In the genomic region with DNA sequence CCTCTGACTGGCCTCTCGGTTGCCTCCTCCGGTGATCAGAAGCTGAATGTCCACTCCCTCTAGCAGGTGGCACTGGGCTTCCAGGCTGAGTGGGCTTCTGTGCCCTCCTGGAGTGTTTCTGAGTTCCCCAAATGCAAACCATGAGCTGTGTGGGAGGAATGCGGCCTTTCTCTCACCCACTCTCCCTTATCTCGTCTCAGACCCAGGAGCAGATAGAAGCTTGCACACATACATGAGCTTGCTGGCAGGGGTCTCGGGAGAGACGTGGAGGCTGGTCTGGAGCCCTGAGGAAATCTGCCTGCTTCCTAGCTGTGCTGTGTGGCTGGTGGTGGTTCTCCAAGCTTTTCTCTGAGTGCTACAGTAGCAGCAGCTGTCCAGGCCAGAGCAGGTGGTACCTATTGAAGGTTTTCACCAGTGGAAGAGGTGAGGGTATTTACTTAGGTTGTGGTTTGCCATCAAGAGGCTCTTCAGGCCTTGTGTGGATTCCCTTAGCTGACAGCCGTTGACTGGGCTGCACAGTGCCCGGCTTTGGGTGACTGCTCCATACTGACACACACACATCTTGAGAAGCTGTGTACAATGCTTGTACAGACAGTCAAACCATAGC, we compare ENCODE assay signal across 12 mouse cellular contexts. TPM values are rescaled to one million over a fixed set of nuclear protein-coding genes. Genes with fewer than 3 reads are reported as not detected.
DNase-seq lines count a peak whose midpoint lies in the region; ATAC-seq and TF ChIP-seq lines count a peak whose summit lies in the region.
"Had no signal": no experiment of that assay in that cellular context is flagged by ENCODE, and none has a peak within 500 bp of the region (broad histone marks: within the 10 kb centered on the region; RNA-seq: fewer than 3 reads in every experiment).

No protein-coding gene starts in this region.

- dilution Hi-C loops in CH12.LX (cut with MboI; ENCODE audit: extremely low pct_ligation_motif_present, extremely low pct_unique_long_range_greater_than_20kb, low sequenced_read_pairs): no loop called here

- no peak for DNase-seq in heart, adult 8-10 months (ENCODE audit: low spot score)
- DNase-seq in CH12.LX (ENCODE audit: extremely low read depth): no peak
- DNase-seq in liver, embryonic 14.5 days (ENCODE audit: low read depth in 3 of 3, low spot score in 3 of 3): peak in 1 of 3 experiments; percentile 9
- no peak for DNase-seq in thymus, postnatal 36 days
- no peak for DNase-seq in gastrocnemius, adult 18-20 months (ENCODE audit: low spot score)
- no peak for DNase-seq in gastrocnemius, postnatal 4 days (ENCODE audit: low spot score in 2 of 2)
- DNase-seq: cerebellum, adult 11-12 months; thymus, adult 18-20 months had no signal

- in situ Hi-C loops in CH12.LX (cut with MboI; ENCODE audit: low pct_ligation_motif_present, low pct_unique_long_range_greater_than_20kb, low sequenced_read_pairs): no loop called here

- no peaks in the 10 kb centered on the region for H3K9me3 ChIP-seq in heart, embryonic 15.5 days (replicated peaks)
- H3K9me3 ChIP-seq in CH12.LX (replicated peaks; ENCODE audit: low read length): no peaks in the 10 kb centered on the region
- H3K9me3 ChIP-seq in embryonic facial prominence, embryonic 13.5 days: no peaks in the 10 kb centered on the region
- H3K9me3 ChIP-seq in liver, embryonic 14.5 days (ENCODE audit: control insufficient read depth, low read length): no peaks in the 10 kb centered on the region

- TF ChIP-seq CTCF in CH12.LX (conservative IDR thresholded peaks at IDR 0.05 in 1 of 2, IDR thresholded peaks at IDR 0.05 in 1 of 2; ENCODE audit: low read depth in 2 of 2, low read length in 2 of 2): no peak
- no peak for TF ChIP-seq CTCF in liver, embryonic 14.5 days (IDR thresholded peaks at IDR 0.05; ENCODE audit: low read depth)

- H3K4me2 ChIP-seq in heart, embryonic 15.5 days: peak overlapping the region; percentile 84
- H3K4me2 ChIP-seq in CH12.LX (ENCODE audit: insufficient read depth, low read depth, poor library complexity, severe bottlenecking): peak overlapping the region; percentile 78
- peak overlapping the region; percentile 75 for H3K4me2 ChIP-seq in embryonic facial prominence, embryonic 13.5 days
- H3K4me2 ChIP-seq in liver, embryonic 14.5 days (ENCODE audit: low read depth): peak overlapping the region; percentile 90

- H3K27me3 ChIP-seq in heart, embryonic 15.5 days: peaks cover 27% of the 10 kb centered on the region
- no peaks in the 10 kb centered on the region for H3K27me3 ChIP-seq in CH12.LX (replicated peaks)
- H3K27me3 ChIP-seq in embryonic facial prominence, embryonic 13.5 days: peaks cover 36% of the 10 kb centered on the region
- peaks cover 3% of the 10 kb centered on the region; the same call in 1 of the 2 replicates for H3K27me3 ChIP-seq in liver, embryonic 14.5 days (ENCODE audit: control insufficient read depth, insufficient read depth, low read length)

- no peak for TF ChIP-seq EP300 in CH12.LX (IDR thresholded peaks at IDR 0.05; ENCODE audit: low read length)
- TF ChIP-seq EP300 in liver, embryonic 14.5 days (IDR thresholded peaks at IDR 0.05; ENCODE audit: low read depth): no peak

- ATAC-seq in heart, embryonic 15.5 days (replicated peaks; ENCODE audit: insufficient number of reproducible peaks, insufficient read depth, low FRiP score, low read depth): no peak
- ATAC-seq in embryonic facial prominence, embryonic 13.5 days (ENCODE audit: insufficient number of reproducible peaks, insufficient read depth, low FRiP score, low TSS enrichment, low read depth): no peak
- no peak for ATAC-seq in liver, embryonic 14.5 days (ENCODE audit: insufficient read depth)

- 0 out of 2 replicates have a peak overlapping the region, but pooled peaks have one; percentile 49 for H3K9ac ChIP-seq in heart, embryonic 15.5 days
- peak overlapping the region; percentile 70 for H3K9ac ChIP-seq in CH12.LX (ENCODE audit: insufficient read depth, low read depth)
- peak overlapping the region; percentile 64; the same call in 1 of the 2 replicates for H3K9ac ChIP-seq in embryonic facial prominence, embryonic 13.5 days
- H3K9ac ChIP-seq in liver, embryonic 14.5 days (replicated peaks): peak overlapping the region; percentile 86

- H3K36me3 ChIP-seq in heart, embryonic 15.5 days: no peaks in the 10 kb centered on the region
- H3K36me3 ChIP-seq in CH12.LX (replicated peaks in 1 of 2; ENCODE audit: control insufficient read depth in 1 of 2, insufficient read depth in 1 of 2, low read length in 1 of 2): peaks cover 25 to 55% of the 10 kb centered on the region in 2 experiments
- H3K36me3 ChIP-seq in embryonic facial prominence, embryonic 13.5 days: no peaks in the 10 kb centered on the region
- H3K36me3 ChIP-seq in liver, embryonic 14.5 days (replicated peaks; ENCODE audit: control insufficient read depth, insufficient read depth, low read depth): no peaks in the 10 kb centered on the region

- TF ChIP-seq POLR2A in CH12.LX (IDR thresholded peaks at IDR 0.05; ENCODE audit: low read depth, low read length): no peak

- WGBS in heart, embryonic 15.5 days: 44% methylated on average over 8 of the region's 8 CpGs
- 73% methylated on average over 8 of the region's 8 CpGs for WGBS in embryonic facial prominence, embryonic 13.5 days
- 31% methylated on average over 8 of the region's 8 CpGs for WGBS in liver, embryonic 14.5 days (ENCODE audit: insufficient replicate concordance)

- H3K4me3 ChIP-seq in heart, embryonic 15.5 days: peak overlapping the region; percentile 53
- peak overlapping the region; percentile 66 to 93 (median 78) for H3K4me3 ChIP-seq in CH12.LX (replicated peaks in 1 of 3; ENCODE audit: low read depth in 2 of 3, low read length in 2 of 3, poor library complexity in 1 of 3)
- H3K4me3 ChIP-seq in embryonic facial prominence, embryonic 13.5 days: peak overlapping the region; percentile 51
- H3K4me3 ChIP-seq in liver, embryonic 14.5 days (ENCODE audit: insufficient read depth in 1 of 2, low read depth in 2 of 2, low read length in 2 of 2): peak overlapping the region; percentile 73 to 87

- H3K27ac ChIP-seq in heart, embryonic 15.5 days: no peak overlapping the region
- H3K27ac ChIP-seq in CH12.LX (ENCODE audit: insufficient read depth, low read depth): peak overlapping the region; percentile 19
- no peak overlapping the region for H3K27ac ChIP-seq in embryonic facial prominence, embryonic 13.5 days
- H3K27ac ChIP-seq in liver, embryonic 14.5 days: peak overlapping the region; percentile 34

- H3K4me1 ChIP-seq in heart, embryonic 15.5 days (replicated peaks): peaks cover 61% of the 10 kb centered on the region
- H3K4me1 ChIP-seq in CH12.LX (ENCODE audit: control insufficient read depth in 1 of 2, insufficient read depth in 2 of 2): peaks cover 47 to 68% of the 10 kb centered on the region in 2 experiments
- H3K4me1 ChIP-seq in embryonic facial prominence, embryonic 13.5 days: peaks cover 28% of the 10 kb centered on the region
- peaks cover 21 to 33% of the 10 kb centered on the region in 2 experiments for H3K4me1 ChIP-seq in liver, embryonic 14.5 days (replicated peaks; ENCODE audit: control insufficient read depth in 2 of 2, insufficient read depth in 2 of 2, low read length in 1 of 2)

- no peak for TF ChIP-seq RAD21 in CH12.LX (IDR thresholded peaks at IDR 0.05; ENCODE audit: low read depth, low read length)

- H3K79me2 ChIP-seq in CH12.LX (replicated peaks; ENCODE audit: control insufficient read depth, extremely low read depth, insufficient read depth, poor library complexity, severe bottlenecking): peaks cover 58% of the 10 kb centered on the region

TF ChIP-seq in CH12.LX, 34 proteins besides CTCF, POLR2A, EP300 and RAD21:
- peak; percentile 5; the same call in 1 of the 2 replicates for TF ChIP-seq MXI1 (IDR thresholded peaks at IDR 0.05; ENCODE audit: low read depth, low read length)
- peak; percentile 20 for TF ChIP-seq SIN3A (IDR thresholded peaks at IDR 0.05; ENCODE audit: low read length)
- no peak for TF ChIP-seq RCOR1 (conservative IDR thresholded peaks at IDR 0.05; ENCODE audit: low read depth, low read length)

RNA-seq across cellular contexts. Expression of a gene that starts 1.3 kb away (rescaled TPM):
- polyA plus RNA-seq in heart, embryonic 15.5 days (2015; fragmentation: Nextera tagmentation; extraction: Ambion mirVana): 0.68 and 1.4 TPM in 2 replicates
- under 1 TPM; 0.19 to 0.41 (median 0.28) TPM for total RNA-seq in heart, adult 8-10 months (2022)
- total RNA-seq in CH12.LX (2012; rRNA removed) (50.4 and 63.7 TPM in 2 replicates), CH12.LX (2014; rRNA removed) (17.2 and 19.2 TPM in 2 replicates)
- 17.8 and 19.1 TPM in 2 replicates for polyA plus RNA-seq in CH12.LX (2012; ENCODE audit: insufficient read length, low read depth)
- polyA plus RNA-seq in embryonic facial prominence, embryonic 13.5 days (2015; fragmentation: Nextera tagmentation; extraction: Ambion mirVana): 2.8 and 3.9 TPM in 2 replicates
- polyA plus RNA-seq in liver, embryonic 14.5 days (2012; rRNA removed): 3.9 and 4.4 TPM in 2 replicates
- polyA plus RNA-seq in liver, embryonic 14.5 days (2014; fragmentation: Nextera tagmentation; extraction: Ambion mirVana): 4.4 and 5.4 TPM in 2 replicates
- total RNA-seq in gastrocnemius, adult 18-20 months (2021): 1 to 10 TPM in 1 of 2 experiments, under 1 TPM in 1; 0.57 to 1.1 TPM
- total RNA-seq in gastrocnemius, postnatal 4 days (2021): under 1 TPM; 0.34 to 0.36 TPM
- total RNA-seq: granulocyte monocyte progenitor cell, adult 5-6 weeks; megakaryocyte-erythroid progenitor cell, adult 5-6 weeks had no signal

RNA-seq across cellular contexts. Expression of a gene that starts 32.2 kb away (rescaled TPM):
- 9.3 and 13.5 TPM in 2 replicates for polyA plus RNA-seq in heart, embryonic 15.5 days (2015; fragmentation: Nextera tagmentation; extraction: Ambion mirVana)
- total RNA-seq in heart, adult 8-10 months (2022): 10 to 100 TPM in 3 of 4 experiments, 1 to 10 TPM in 1; 8.5 to 12.2 (median 11.5) TPM
- 379 and 412 TPM in 2 replicates for total RNA-seq in CH12.LX (2012; rRNA removed)
- total RNA-seq in CH12.LX (2014; rRNA removed): 264 and 274 TPM in 2 replicates
- polyA plus RNA-seq in CH12.LX (2012; ENCODE audit: insufficient read length, low read depth): 280 and 294 TPM in 2 replicates
- 8.3 and 10.1 TPM in 2 replicates for polyA plus RNA-seq in embryonic facial prominence, embryonic 13.5 days (2015; fragmentation: Nextera tagmentation; extraction: Ambion mirVana)
- 2.1 and 2.2 TPM in 2 replicates for polyA plus RNA-seq in liver, embryonic 14.5 days (2012; rRNA removed)
- polyA plus RNA-seq in liver, embryonic 14.5 days (2014; fragmentation: Nextera tagmentation; extraction: Ambion mirVana): 1.6 and 1.9 TPM in 2 replicates
- 1 to 10 TPM; 2.0 to 2.7 TPM for total RNA-seq in gastrocnemius, adult 18-20 months (2021)
- total RNA-seq in gastrocnemius, postnatal 4 days (2021): 1 to 10 TPM; 7.0 to 7.8 TPM

RNA-seq across cellular contexts. Expression of a gene that starts 35.4 kb away (rescaled TPM):
- 0.08 TPM in 1 of 2 replicates, not detected in the other for polyA plus RNA-seq in heart, embryonic 15.5 days (2015; fragmentation: Nextera tagmentation; extraction: Ambion mirVana)
- total RNA-seq in heart, adult 8-10 months (2022): not detected
- 0.55 and 1.4 TPM in 2 replicates for total RNA-seq in CH12.LX (2012; rRNA removed)
- 0.61 and 0.70 TPM in 2 replicates for total RNA-seq in CH12.LX (2014; rRNA removed)
- 1.3 and 1.6 TPM in 2 replicates for polyA plus RNA-seq in CH12.LX (2012; ENCODE audit: insufficient read length, low read depth)
- not detected in 2 replicates for polyA plus RNA-seq in embryonic facial prominence, embryonic 13.5 days (2015; fragmentation: Nextera tagmentation; extraction: Ambion mirVana)
- polyA plus RNA-seq in liver, embryonic 14.5 days (2012; rRNA removed): not detected in 2 replicates
- polyA plus RNA-seq in liver, embryonic 14.5 days (2014; fragmentation: Nextera tagmentation; extraction: Ambion mirVana): not detected in 2 replicates
- not detected for total RNA-seq in gastrocnemius, adult 18-20 months (2021)
- not detected for total RNA-seq in gastrocnemius, postnatal 4 days (2021)
- total RNA-seq: granulocyte monocyte progenitor cell, adult 5-6 weeks; megakaryocyte-erythroid progenitor cell, adult 5-6 weeks had no signal

Comparison
In these comparisons a context has a peak if more than half of its experiments do, and no peak if none do; other contexts are left out.
1. H3K27ac ChIP-seq: peak in CH12.LX (single experiment) and liver, embryonic 14.5 days (single experiment); none in heart, embryonic 15.5 days (single experiment) and embryonic facial prominence, embryonic 13.5 days (single experiment).
2. RNA of a gene that starts 1.3 kb away (total RNA-seq): 17.2 to 63.7 TPM in CH12.LX; 0.57 to 1.1 TPM in gastrocnemius, adult 18-20 months, 0.34 to 0.36 TPM in gastrocnemius, postnatal 4 days and 0.19 to 0.41 TPM in heart, adult 8-10 months; every median in the first group is over 4 times any median in the second.
3. RNA of a gene that starts 32.2 kb away (total RNA-seq): 264 to 412 TPM in CH12.LX; 8.5 to 12.2 TPM in heart, adult 8-10 months, 7.0 to 7.8 TPM in gastrocnemius, postnatal 4 days and 2.0 to 2.7 TPM in gastrocnemius, adult 18-20 months; every median in the first group is over 10 times any median in the second.
4. Peak in every context shown above with its lines, with median percentiles within 50 percentile points of each other: H3K4me2 ChIP-seq, H3K4me3 ChIP-seq and H3K9ac ChIP-seq.